ENCODE assay signal across 7 mouse cellular contexts in the genomic region with DNA sequence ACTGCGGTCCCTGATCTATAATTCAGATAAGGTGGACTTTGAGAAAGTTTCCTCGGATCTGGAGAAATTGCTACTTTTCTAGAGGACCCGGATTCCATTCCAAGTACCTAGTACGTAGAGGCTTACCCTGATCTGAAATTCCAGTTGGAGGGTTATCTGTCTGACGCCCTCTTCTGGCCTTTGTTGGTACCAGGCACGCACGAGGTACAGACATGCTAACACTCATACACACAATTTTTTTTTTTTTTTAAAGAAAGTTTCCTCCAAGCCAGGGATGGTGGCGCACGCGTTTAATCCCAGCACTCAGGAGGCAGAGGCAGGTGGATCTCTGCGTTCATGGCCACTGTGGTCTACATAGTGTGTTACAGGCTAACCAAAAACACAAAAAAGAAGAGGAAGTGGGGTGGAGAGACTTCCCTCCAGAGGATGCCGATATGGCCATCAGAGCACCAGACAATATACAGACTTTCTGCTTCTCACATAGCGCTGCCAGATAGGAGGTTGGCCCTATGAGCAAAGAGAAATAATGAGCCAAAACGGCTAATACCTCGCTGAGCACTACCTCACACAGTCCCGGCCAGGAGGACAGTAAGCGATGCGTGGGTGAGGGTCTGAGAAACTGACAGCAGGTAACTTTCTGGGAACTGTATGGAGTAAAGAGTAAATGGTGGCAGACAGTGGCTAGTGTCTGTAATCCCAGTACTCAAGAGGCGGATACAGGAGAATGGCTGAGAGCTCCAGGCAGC. TPM values are rescaled to one million over a fixed set of nuclear protein-coding genes. Genes with fewer than 3 reads are reported as not detected.
DNase-seq lines count a peak whose midpoint lies in the region; ATAC-seq lines count a peak whose summit lies in the region.

No protein-coding gene starts in this region.

- H3K27ac ChIP-seq in forebrain, embryonic 10.5 days: 0 out of 2 replicates have a peak overlapping the region, but pooled peaks have one; percentile 92
- no peak overlapping the region for H3K27ac ChIP-seq in limb, embryonic 10.5 days

- no peaks in the 10 kb centered on the region for H3K36me3 ChIP-seq in forebrain, embryonic 10.5 days (replicated peaks)
- H3K36me3 ChIP-seq in limb, embryonic 10.5 days: no peaks in the 10 kb centered on the region

- DNase-seq in urinary bladder, postnatal 14 days (ENCODE audit: low spot score): peak; percentile 28
- no peak for DNase-seq in urinary bladder, postnatal 36 days (ENCODE audit: low spot score in 2 of 2)
- DNase-seq in forebrain, embryonic 10.5 days (ENCODE audit: extremely low spot score, low spot score): no peak
- DNase-seq in limb, embryonic 10.5 days (ENCODE audit: low spot score): no peak
- DNase-seq in left cerebral cortex, adult 11 months (ENCODE audit: low spot score): no peak
- DNase-seq in gastrocnemius, adult 18-20 months (ENCODE audit: low spot score): no peak

- peaks cover 25% of the 10 kb centered on the region for H3K4me1 ChIP-seq in forebrain, embryonic 10.5 days
- H3K4me1 ChIP-seq in limb, embryonic 10.5 days: peaks cover 16% of the 10 kb centered on the region

- no peaks in the 10 kb centered on the region for H3K9me3 ChIP-seq in forebrain, embryonic 10.5 days
- H3K9me3 ChIP-seq in limb, embryonic 10.5 days (replicated peaks): no peaks in the 10 kb centered on the region

- ATAC-seq in monocyte, adult 5-6 weeks (replicated peaks; ENCODE audit: insufficient number of reproducible peaks, low FRiP score, low TSS enrichment, poor library complexity, severe bottlenecking): peak; percentile 11; the same call in 1 of the 2 replicates

- H3K4me3 ChIP-seq in forebrain, embryonic 10.5 days: peak overlapping the region; percentile 87
- H3K4me3 ChIP-seq in limb, embryonic 10.5 days: peak overlapping the region; percentile 70

- H3K27me3 ChIP-seq in forebrain, embryonic 10.5 days (ENCODE audit: poor library complexity, severe bottlenecking): no peaks in the 10 kb centered on the region
- no peaks in the 10 kb centered on the region for H3K27me3 ChIP-seq in limb, embryonic 10.5 days (ENCODE audit: low read depth, poor library complexity, severe bottlenecking)

- 79% methylated on average over 19 of the region's 19 CpGs for WGBS in forebrain, embryonic 10.5 days
- WGBS in limb, embryonic 10.5 days: 78% methylated on average over 19 of the region's 19 CpGs

RNA-seq across cellular contexts. Expression of a gene that starts 0.7 kb away (rescaled TPM):
- 55.4 and 57.8 TPM in 2 replicates for polyA plus RNA-seq in forebrain, embryonic 10.5 days (2016; fragmentation: Nextera tagmentation; extraction: Ambion mirVana)
- 56.9 and 61.0 TPM in 2 replicates for polyA plus RNA-seq in limb, embryonic 10.5 days (2016; fragmentation: Nextera tagmentation; extraction: Ambion mirVana)
- total RNA-seq in monocyte, adult 5-6 weeks (2017): 92.8 to 153 TPM (median 103 TPM) in 3 replicates
- total RNA-seq in gastrocnemius, adult 18-20 months (2021): 10 to 100 TPM; 49.4 to 75.6 TPM

RNA-seq across cellular contexts. Expression of a gene that starts 45.6 kb away (rescaled TPM):
- polyA plus RNA-seq in forebrain, embryonic 10.5 days (2016; fragmentation: Nextera tagmentation; extraction: Ambion mirVana): 33.3 and 33.7 TPM in 2 replicates
- polyA plus RNA-seq in limb, embryonic 10.5 days (2016; fragmentation: Nextera tagmentation; extraction: Ambion mirVana): 22.0 and 25.8 TPM in 2 replicates
- total RNA-seq in monocyte, adult 5-6 weeks (2017): 5.0 to 6.9 TPM (median 5.2 TPM) in 3 replicates
- total RNA-seq in gastrocnemius, adult 18-20 months (2021): 1 to 10 TPM; 3.5 to 4.3 TPM
